16 mouse cellular contexts compared by ENCODE assay signal in genomic region chr2:49657666-49658065, GRCm38 (mm10). TPM values are rescaled to one million over a fixed set of nuclear protein-coding genes. Genes with fewer than 3 reads are reported as not detected.
"Had no signal": no experiment of that assay in that cellular context is flagged by ENCODE, and none has a peak within 500 bp of the region (broad histone marks: within the 10 kb centered on the region; RNA-seq: fewer than 3 reads in every experiment).

No protein-coding gene starts in this region.

- H3K9me3 ChIP-seq: lung, embryonic 15.5 days; megakaryocyte, embryonic 14.5 days; midbrain, embryonic 13.5 days; midbrain, embryonic 15.5 days; neural tube, embryonic 12.5 days; stomach, embryonic 15.5 days had no signal

- DNase-seq: lung, postnatal 14 days; lung, postnatal 36 days; right cerebral cortex, postnatal 14 days; thymus, adult 2 months; thymus, postnatal 25 days; thymus, postnatal 4 days had no signal

- H3K4me3 ChIP-seq: lung, embryonic 15.5 days; megakaryocyte, embryonic 14.5 days; midbrain, embryonic 13.5 days; midbrain, embryonic 15.5 days; neural tube, embryonic 12.5 days; stomach, embryonic 15.5 days had no signal

- H3K27ac ChIP-seq: lung, embryonic 15.5 days; macrophage; midbrain, embryonic 13.5 days; midbrain, embryonic 15.5 days; neural tube, embryonic 12.5 days; stomach, embryonic 15.5 days; stomach, postnatal 0 days had no signal

- H3K4me1 ChIP-seq: lung, embryonic 15.5 days; megakaryocyte, embryonic 14.5 days had no signal

- H3K36me3 ChIP-seq: lung, embryonic 15.5 days; midbrain, embryonic 13.5 days; midbrain, embryonic 15.5 days; stomach, embryonic 15.5 days had no signal

- H3K27me3 ChIP-seq: lung, embryonic 15.5 days; midbrain, embryonic 13.5 days; midbrain, embryonic 15.5 days; neural tube, embryonic 12.5 days; stomach, embryonic 15.5 days had no signal

RNA-seq across cellular contexts. Expression of gene Kif5c, which starts 38.6 kb away (rescaled TPM):
- total RNA-seq: megakaryocyte progenitor cell, adult 5-6 weeks; monocyte, adult 5-6 weeks had no signal
